Mouse (Mus musculus): Measurements from ENCODE around the gene Rab1b. TPM values are rescaled to one million over a fixed set of nuclear protein-coding genes. Genes with fewer than 3 reads are reported as not detected.

The Rab1b gene
- polyA plus RNA-seq, 1 experiment from 2014 or later, result 220 TPM

DNA sequence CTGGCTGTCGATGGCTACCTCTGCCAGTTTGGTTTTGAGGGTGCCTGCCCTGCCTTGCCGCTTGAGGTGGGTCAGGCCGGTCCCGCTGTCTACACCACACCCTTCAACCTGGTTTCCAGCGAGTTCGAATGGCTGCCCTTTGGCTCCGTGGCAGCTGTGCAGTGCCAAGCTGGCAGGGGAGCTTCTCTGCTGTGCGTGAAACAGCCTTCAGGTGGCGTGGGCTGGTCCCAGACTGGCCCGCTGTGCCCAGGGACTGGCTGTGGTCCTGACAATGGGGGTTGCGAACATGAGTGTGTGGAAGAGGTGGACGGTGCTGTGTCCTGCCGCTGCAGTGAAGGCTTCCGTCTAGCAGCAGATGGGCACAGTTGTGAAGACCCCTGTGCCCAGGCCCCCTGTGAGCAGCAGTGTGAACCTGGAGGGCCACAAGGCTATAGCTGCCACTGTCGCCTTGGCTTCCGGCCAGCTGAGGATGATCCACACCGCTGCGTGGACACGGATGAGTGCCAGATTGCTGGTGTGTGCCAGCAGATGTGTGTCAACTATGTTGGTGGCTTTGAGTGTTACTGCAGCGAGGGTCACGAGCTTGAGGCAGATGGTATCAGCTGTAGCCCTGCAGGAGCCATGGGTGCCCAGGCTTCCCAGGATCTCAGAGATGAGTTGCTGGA is 38.2 kb downstream of the Rab1b start:
- peaks cover 76% of the 10 kb centered on the region for H3K4me1 ChIP-seq
- 36% methylated on average over 21 of the region's 21 CpGs for WGBS

DNA sequence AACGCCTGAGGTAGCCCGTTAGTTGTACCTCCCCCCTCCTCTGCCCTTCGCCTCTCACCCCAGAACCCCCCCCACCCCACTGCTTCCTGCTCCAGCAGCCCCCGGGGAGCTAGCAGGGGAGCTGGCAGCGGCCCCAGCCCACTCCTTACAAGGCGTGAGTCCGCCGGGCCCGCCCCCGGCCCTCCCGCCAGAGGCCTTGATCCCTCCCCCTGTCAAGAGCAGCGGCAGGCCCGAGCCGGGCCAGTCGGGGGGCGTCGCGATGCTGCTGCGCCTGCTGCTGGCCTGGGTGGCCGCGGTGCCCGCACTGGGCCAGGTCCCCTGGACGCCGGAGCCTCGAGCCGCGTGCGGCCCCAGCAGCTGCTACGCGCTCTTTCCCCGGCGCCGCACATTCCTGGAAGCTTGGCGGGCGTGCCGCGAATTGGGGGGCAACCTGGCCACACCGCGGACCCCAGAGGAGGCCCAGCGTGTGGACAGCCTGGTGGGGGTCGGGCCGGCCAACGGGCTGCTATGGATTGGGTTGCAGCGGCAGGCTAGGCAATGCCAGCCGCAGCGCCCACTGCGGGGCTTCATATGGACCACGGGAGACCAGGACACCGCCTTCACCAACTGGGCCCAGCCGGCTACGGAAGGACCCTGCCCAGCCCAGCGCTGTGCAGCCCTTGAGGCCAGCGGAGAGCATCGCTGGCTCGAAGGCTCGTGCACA is 38.9 kb downstream of the Rab1b start, which contains the start of gene Cd248:
Gene Cd248, plus strand, starts transcription at position 212 of the 703 bp plus-strand sequence.
- Histone ChIP-seq H3K36me3 (no peaks in the 10 kb centered on the region), H3K9ac (peak within 1 kb of the TSS; percentile 88), H3K27me3 (replicated peaks) (peaks cover 33% of the 10 kb centered on the region), H3K4me3 (peak within 1 kb of the TSS; percentile 62), H3K4me1 (peaks cover 75% of the 10 kb centered on the region), H3K27ac (replicated peaks) (peak within 1 kb of the TSS; percentile 66), H3K9me3 (no peaks in the 10 kb centered on the region), H3K4me2 (peak within 1 kb of the TSS; percentile 84)
- peak; percentile 51 for ATAC-seq (ENCODE audit: extremely low read depth, insufficient number of reproducible peaks, low FRiP score, low TSS enrichment)
- 2% methylated on average over 43 of the region's 56 CpGs for WGBS

More for the DNA sequence above, 38.2 kb downstream of the Rab1b start:
- ATAC-seq (ENCODE audit: extremely low read depth, insufficient number of reproducible peaks, low FRiP score, low TSS enrichment), result no peak
- Histone ChIP-seq H3K36me3 (no peaks in the 10 kb centered on the region), H3K4me3 (peak overlapping the region; percentile 62), H3K27me3 (replicated peaks) (peaks cover 36% of the 10 kb centered on the region), H3K4me2 (peak overlapping the region; percentile 84), H3K27ac (replicated peaks) (0 out of 2 replicates have a peak overlapping the region, but pooled peaks have one; percentile 66), H3K9ac (peak overlapping the region; percentile 88), H3K9me3 (no peaks in the 10 kb centered on the region)

DNA sequence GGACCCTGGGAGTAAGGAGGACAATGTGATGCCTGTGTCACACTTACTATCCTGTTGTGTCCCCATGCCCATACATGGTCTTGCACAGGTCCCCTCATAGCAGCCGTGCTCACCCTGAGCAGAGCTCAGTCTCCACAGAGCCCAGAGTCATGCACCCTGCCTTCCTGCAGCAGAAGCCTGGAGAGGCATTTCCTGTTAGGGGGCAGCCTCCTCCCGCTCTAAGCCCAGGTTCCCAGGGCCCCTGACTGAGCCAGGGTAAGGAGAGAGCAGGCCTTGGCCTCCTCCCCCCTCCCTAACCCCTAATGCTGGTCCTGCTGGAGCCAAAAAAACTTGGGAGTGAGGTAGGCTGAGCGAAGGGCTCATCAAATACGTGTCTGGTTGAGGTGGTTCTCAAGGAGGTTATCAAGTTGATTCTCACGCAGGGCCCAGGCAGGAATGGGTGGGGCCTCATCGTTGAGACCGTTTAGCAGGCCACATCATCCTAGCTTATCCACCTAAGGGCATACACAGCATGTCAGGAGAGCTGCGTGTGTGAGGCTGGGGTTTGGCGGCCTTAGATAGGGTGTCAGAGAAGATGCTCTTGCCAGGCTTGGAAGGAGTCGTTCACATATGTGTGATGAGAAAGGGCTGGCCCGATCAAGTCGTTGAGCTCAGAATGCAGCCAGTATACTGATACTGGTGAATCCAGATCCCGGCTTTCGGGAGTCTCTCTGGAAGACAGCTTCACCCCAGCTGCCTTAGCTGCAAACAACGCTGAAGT is 39.7 kb downstream of the Rab1b start:
- Histone ChIP-seq H3K4me2 (peak overlapping the region; percentile 84), H3K36me3 (no peaks in the 10 kb centered on the region), H3K27me3 (replicated peaks) (peaks cover 33% of the 10 kb centered on the region), H3K4me3 (peak overlapping the region; percentile 62), H3K9me3 (no peaks in the 10 kb centered on the region), H3K9ac (peak overlapping the region; percentile 88), H3K4me1 (peaks cover 67% of the 10 kb centered on the region), H3K27ac (replicated peaks) (peak overlapping the region; percentile 66)
- 4% methylated on average over 15 of the region's 15 CpGs for WGBS
- ATAC-seq (ENCODE audit: extremely low read depth, insufficient number of reproducible peaks, low FRiP score, low TSS enrichment), result no peak

DNA sequence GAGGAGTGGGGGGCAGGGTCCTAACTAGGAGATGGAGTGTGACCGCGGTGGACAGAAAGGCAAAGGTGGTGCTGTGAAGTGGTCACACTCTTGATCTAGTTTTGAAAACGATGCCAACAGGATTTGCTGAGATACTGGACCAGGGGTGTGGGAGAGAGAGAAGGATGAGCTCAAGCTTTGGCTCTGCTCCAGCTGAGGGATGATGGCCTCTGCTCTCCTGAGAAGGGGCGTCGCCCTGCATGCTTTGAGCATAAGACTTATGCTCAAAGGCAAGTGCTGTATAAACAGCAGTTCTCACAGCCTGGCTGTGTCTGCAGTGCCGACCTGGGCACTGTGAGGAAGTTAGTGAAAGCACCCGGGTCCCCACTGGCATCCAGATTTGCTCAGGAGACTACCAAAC is 41.8 kb downstream of the Rab1b start:
- peaks cover 20% of the 10 kb centered on the region for H3K27me3 ChIP-seq (replicated peaks)
- H3K9ac ChIP-seq, result peak overlapping the region; percentile 14; the same call in 1 of the 2 replicates
- no peak overlapping the region for H3K27ac ChIP-seq (replicated peaks)
- H3K9me3 ChIP-seq, result no peaks in the 10 kb centered on the region
- no peak overlapping the region for H3K4me2 ChIP-seq
- ATAC-seq (ENCODE audit: extremely low read depth, insufficient number of reproducible peaks, low FRiP score, low TSS enrichment), result no peak
- H3K4me3 ChIP-seq, result no peak overlapping the region
- no peaks in the 10 kb centered on the region for H3K36me3 ChIP-seq
- peaks cover 60% of the 10 kb centered on the region for H3K4me1 ChIP-seq
- 48% methylated on average over 7 of the region's 7 CpGs for WGBS

DNA sequence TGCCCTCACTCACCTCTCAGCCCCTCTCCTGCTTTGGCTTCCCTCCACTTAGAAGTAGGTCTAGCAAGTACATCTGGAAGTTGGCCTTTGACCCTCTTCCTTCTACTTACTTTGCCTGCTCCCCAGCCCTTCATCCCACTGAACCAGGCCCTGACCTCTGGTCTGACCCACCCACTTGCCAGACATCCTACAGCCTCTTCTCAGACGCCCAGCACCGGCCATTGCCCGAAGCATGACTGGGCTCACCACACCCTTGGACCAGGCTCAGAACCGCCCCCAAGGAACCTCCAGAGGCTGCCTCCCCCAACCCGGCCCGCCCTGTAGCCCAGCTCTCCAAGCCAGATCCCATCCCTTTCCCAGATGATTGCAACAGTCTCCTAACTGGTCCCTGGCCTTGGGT is 44.4 kb downstream of the Rab1b start:
- H3K36me3 ChIP-seq, result no peaks in the 10 kb centered on the region
- no peaks in the 10 kb centered on the region for H3K27me3 ChIP-seq (replicated peaks)
- H3K4me2 ChIP-seq, result no peak overlapping the region
- WGBS, result 59% methylated on average over 6 of the region's 6 CpGs
- H3K4me3 ChIP-seq, result no peak overlapping the region
- no peak overlapping the region for H3K27ac ChIP-seq (replicated peaks)
- no peak overlapping the region for H3K9ac ChIP-seq
- no peaks in the 10 kb centered on the region for H3K9me3 ChIP-seq
- no peak for ATAC-seq (ENCODE audit: extremely low read depth, insufficient number of reproducible peaks, low FRiP score, low TSS enrichment)
- H3K4me1 ChIP-seq, result peaks cover 58% of the 10 kb centered on the region

DNA sequence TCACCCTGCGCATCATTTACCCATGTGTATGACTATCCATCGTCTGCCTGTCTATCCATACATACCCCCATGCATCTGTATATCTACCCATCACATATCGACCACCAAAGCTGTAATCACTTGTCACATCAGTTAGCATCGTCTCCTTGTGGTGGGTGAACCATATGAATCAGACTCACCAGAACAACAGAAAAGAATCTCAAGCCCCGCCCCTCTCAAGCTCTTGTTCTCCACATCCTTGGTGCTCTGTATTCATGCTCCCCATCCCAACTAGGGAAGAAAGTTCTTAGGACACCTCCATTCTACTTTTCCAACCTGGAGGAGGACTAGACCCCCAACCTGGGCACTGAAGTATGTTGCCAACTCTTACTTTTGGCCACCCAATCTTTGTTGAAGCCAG is 44.8 kb downstream of the Rab1b start:
- H3K4me1 ChIP-seq, result peaks cover 54% of the 10 kb centered on the region
- H3K27me3 ChIP-seq (replicated peaks), result no peaks in the 10 kb centered on the region
- H3K27ac ChIP-seq (replicated peaks), result no peak overlapping the region
- H3K4me3 ChIP-seq, result no peak overlapping the region
- WGBS, result 79% methylated on average over 5 of the region's 5 CpGs
- H3K36me3 ChIP-seq, result no peaks in the 10 kb centered on the region
- no peak overlapping the region for H3K4me2 ChIP-seq
- no peak overlapping the region for H3K9ac ChIP-seq
- H3K9me3 ChIP-seq, result no peaks in the 10 kb centered on the region
- no peak for ATAC-seq (ENCODE audit: extremely low read depth, insufficient number of reproducible peaks, low FRiP score, low TSS enrichment)

DNA sequence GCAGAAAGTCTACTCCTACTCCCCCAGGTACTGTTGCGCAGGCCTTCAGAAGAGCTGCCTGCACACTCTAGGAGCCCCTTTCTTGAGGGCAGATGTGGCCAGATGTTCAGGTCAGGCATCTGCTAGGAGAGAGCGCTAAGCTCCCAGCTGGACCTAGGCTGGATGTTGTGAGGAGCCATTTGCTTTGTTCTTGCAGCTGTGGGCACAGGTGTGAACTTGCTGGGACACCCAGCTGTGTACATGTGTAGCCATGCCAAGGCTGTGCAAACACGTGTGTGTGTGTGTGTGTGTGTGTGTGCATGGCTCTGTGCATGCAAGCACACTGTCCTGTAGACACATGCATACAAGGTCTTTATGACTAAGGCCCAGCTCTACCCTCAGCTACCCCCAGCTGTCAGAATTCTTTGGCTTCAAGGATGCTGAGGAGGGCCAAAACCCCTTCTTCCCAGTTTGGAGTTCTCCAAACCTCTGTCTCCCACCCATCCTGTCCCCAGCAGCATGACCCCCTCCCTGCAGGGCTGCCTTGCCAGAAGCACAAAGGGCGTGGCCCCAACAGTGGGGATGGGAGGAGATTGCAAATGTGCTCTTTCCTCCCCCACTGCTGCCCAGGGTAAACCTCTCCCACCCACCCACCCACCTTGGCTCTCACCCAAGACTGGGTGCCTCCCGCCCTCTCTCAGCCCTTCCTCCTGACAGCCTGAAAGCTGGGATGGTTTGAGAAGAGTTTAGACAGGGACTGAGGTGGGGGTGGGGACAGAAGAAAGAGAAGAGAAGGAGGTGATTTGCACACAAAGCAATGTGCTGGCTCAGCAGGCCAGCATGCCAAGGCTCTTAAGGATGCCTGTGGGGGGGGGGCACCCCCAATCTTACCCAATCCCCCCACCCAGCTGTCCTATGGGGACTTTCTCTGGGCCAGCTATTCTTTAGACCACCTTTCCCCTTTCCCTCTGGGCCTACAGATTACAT is 46.2 kb downstream of the Rab1b start:
- Histone ChIP-seq H3K27ac (replicated peaks) (peak overlapping the region; percentile 66; the same call in 1 of the 2 replicates), H3K4me2 (no peak overlapping the region), H3K9ac (peak overlapping the region; percentile 58), H3K27me3 (replicated peaks) (peaks cover under 1% of the 10 kb centered on the region; the same call in 1 of the 2 replicates), H3K9me3 (no peaks in the 10 kb centered on the region), H3K36me3 (no peaks in the 10 kb centered on the region), H3K4me1 (peaks cover 54% of the 10 kb centered on the region), H3K4me3 (no peak overlapping the region)
- no peak for ATAC-seq (ENCODE audit: extremely low read depth, insufficient number of reproducible peaks, low FRiP score, low TSS enrichment)
- WGBS, result 39% methylated on average over 5 of the region's 5 CpGs

DNA sequence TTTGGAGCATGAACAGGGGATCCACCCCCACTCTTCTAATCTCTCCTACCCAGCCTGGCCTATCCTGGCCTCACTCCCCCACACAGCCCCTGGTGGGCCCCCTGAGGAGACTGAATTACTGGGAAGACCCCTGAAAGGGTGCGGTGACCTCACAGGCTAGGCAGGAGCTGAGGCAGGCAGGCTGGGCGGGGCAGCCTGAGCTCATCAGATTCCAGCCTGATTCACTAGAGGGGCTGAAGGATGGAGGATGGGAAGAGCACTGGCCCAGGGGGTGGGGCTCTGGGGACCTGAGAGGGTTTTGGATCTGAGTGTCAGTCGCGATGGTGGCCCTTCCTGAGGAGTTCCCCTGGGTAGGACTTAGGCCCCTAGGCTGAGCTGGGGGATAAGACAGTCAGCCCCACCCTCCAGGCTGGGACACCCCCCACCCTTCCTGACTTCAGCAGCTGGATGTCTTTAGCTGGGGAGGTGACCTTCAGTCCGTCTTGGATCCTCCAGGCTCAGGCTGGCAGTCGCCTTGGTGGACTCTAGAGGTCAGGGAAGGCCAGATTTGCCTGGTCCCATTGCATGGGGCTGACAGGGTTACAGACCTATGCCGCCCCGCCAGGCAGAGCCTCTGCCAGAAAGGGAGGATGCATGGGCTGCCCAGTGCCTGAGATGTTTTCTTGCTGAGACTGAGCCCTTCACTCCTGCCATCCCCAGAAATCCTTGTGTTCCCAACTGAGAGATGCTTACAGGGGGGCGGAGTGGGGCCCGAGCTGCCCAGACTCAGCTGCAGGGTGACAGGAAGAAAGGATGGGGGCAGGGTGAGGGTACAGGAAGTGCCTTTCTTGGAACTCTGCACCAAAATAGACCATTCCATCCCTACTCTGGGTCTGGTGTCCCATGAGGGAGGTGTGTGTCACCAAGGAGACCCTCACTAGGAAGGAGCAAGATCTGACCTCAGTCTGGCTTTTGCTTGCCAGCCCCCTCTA is 47.8 kb downstream of the Rab1b start:
- peak overlapping the region; percentile 58 for H3K9ac ChIP-seq
- H3K36me3 ChIP-seq, result 0 out of 2 replicates have a peak, but pooled peaks cover 5% of the 10 kb centered on the region
- H3K9me3 ChIP-seq, result no peaks in the 10 kb centered on the region
- 15% methylated on average over 10 of the region's 10 CpGs for WGBS
- H3K4me1 ChIP-seq, result peaks cover 44% of the 10 kb centered on the region
- no peak for ATAC-seq (ENCODE audit: extremely low read depth, insufficient number of reproducible peaks, low FRiP score, low TSS enrichment)
- H3K4me3 ChIP-seq, result no peak overlapping the region
- H3K27ac ChIP-seq (replicated peaks), result peak overlapping the region; percentile 66
- peaks cover 12% of the 10 kb centered on the region; the same call in 1 of the 2 replicates for H3K27me3 ChIP-seq (replicated peaks)
- 0 out of 2 replicates have a peak overlapping the region, but pooled peaks have one; percentile 18 for H3K4me2 ChIP-seq

DNA sequence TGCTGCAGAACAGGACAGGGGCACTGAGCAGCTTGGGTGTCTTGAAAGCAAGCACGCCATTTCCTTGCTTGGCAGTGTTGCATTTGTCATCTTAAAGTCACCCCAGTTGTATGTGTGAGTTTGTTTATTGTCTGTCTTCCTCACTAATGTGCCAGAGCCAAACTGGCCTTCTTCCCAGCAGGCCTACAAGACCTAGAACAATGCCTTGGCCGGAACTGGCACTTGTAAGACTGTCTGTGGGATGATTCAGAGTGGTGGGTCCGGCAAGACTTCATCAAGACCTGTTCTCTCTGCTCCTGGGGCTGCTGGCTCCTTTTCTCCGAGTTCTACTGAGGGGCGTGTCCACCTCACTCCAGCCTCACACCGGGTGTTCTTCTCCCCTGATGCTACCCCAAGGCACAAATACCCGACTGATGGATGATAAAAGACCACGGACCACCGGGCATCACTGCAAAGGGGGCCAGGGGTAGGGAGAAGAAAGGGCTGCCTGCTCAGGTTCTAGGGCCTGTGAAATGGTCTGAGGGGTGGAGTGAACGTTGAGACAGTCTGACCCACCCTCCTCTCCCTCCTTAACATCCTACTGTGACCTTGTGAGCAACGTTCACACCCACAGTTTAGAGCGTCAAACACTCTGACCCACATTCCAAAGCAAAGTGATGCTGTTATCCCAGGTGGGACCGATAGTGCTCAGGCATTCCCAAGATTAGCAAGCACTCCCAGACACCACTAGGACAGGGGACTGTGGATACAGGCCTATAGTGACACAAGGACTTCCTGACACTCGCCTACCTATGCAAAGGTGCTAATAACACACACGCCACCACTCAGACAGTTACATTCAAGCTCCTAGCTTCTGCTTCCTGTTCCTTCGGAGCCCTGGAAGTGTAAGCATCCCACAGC is 48.7 kb downstream of the Rab1b start:
- Histone ChIP-seq H3K4me2 (no peak overlapping the region), H3K4me1 (peaks cover 44% of the 10 kb centered on the region)
- no peak for ATAC-seq (ENCODE audit: extremely low read depth, insufficient number of reproducible peaks, low FRiP score, low TSS enrichment)

More for the DNA sequence above, 48.7 kb downstream of the Rab1b start:
- Histone ChIP-seq H3K27me3 (replicated peaks) (peaks cover 20% of the 10 kb centered on the region), H3K9ac (peak overlapping the region; percentile 58; the same call in 1 of the 2 replicates), H3K27ac (replicated peaks) (peak overlapping the region; percentile 66), H3K36me3 (peaks cover 5% of the 10 kb centered on the region; the same call in 1 of the 2 replicates), H3K4me3 (no peak overlapping the region), H3K9me3 (no peaks in the 10 kb centered on the region)
- WGBS, result 21% methylated on average over 16 of the region's 16 CpGs
